Mouse (Mus musculus) liver, postnatal 0 days (tissue): Measurements from ENCODE around the gene Urb1. TPM values are rescaled to one million over a fixed set of nuclear protein-coding genes. Genes with fewer than 3 reads are reported as not detected.

Source experiments
- ATAC-seq: fragments of 200-750 bp; cut with Nextera tagmentation; 2 replicates; pipeline ENCODE4 v1.8.0; 2017; ENCODE audit warnings: mild to moderate bottlenecking, moderate library complexity
- DNase-seq: peaks from one replicate; pipeline ENCODE4 v3.0.0-alpha.2; 2016
- H3K27ac ChIP-seq: fragments of 300-500 bp; sonication (generic); 2 replicates; pipeline ENCODE4 v1.5.1; 2014; ENCODE audit warnings: antibody characterized with exemption, moderate library complexity, mild to moderate bottlenecking, low read depth
- H3K27me3 ChIP-seq: fragments of 300-500 bp; sonication (generic); 2 replicates; pipeline ENCODE4 v1.6.1; 2014; ENCODE audit warnings: low read length, control low read depth, mixed read lengths; ENCODE audit not compliant: insufficient read depth
- H3K36me3 ChIP-seq: fragments of 300-500 bp; sonication (generic); replicated peaks from 2 replicates; pipeline ENCODE4 v1.6.1; 2014; ENCODE audit warnings: mild to moderate bottlenecking, control low read depth, low read length, moderate library complexity, mixed read lengths; ENCODE audit not compliant: insufficient read depth
- H3K4me1 ChIP-seq: fragments of 300-500 bp; sonication (generic); 2 replicates; pipeline ENCODE4 v1.6.1; 2014; ENCODE audit warnings: antibody characterized with exemption, mild to moderate bottlenecking, control low read depth; ENCODE audit not compliant: insufficient read depth
- H3K4me2 ChIP-seq: fragments of 300-500 bp; sonication (generic); 2 replicates; pipeline ENCODE4 v1.6.1; 2014; ENCODE audit warnings: low read depth, mild to moderate bottlenecking, low read length, moderate library complexity, mixed read lengths
- H3K4me3 ChIP-seq: fragments of 300-500 bp; sonication (generic); 2 replicates; pipeline ENCODE4 v1.5.1; 2014; ENCODE audit warnings: low read depth, low read length
- H3K9ac ChIP-seq: fragments of 300-500 bp; sonication (generic); replicated peaks from 2 replicates; pipeline ENCODE4 v1.6.1; 2014; ENCODE audit warnings: mild to moderate bottlenecking, moderate library complexity
- H3K9me3 ChIP-seq: fragments of 300-500 bp; sonication (generic); 2 replicates; pipeline ENCODE4 v1.6.1; 2016; ENCODE audit warnings: mild to moderate bottlenecking, control low read depth, low read length, mixed read lengths
- CTCF ChIP-seq: sonication (generic); IDR thresholded peaks from 2 replicates; pipeline ENCODE4 v1.5.1; 2016; ENCODE audit warnings: antibody characterized with exemption, low read depth
- EP300 ChIP-seq: IDR thresholded peaks from 2 replicates; pipeline ENCODE4 v1.6.1; 2016; ENCODE audit warnings: antibody characterized with exemption, low read depth, mild to moderate bottlenecking
- WGBS: fragments of 180-500 bp; shearing (Covaris S2); extraction: QIAGEN DNeasy Blood & Tissue Kit; methylation state at CpG from one replicate; pipeline ENCODE4 v1.1.7; 2014; ENCODE audit not compliant: insufficient replicate concordance; 5-methylcytosine and 5-hydroxymethylcytosine counted together
- polyA plus RNA-seq: library from polyadenylated mRNA; unstranded; fragments of >200 nt; fragmentation: Nextera tagmentation; extraction: Ambion mirVana; gene quantifications from 2 replicates; pipeline ENCODE4 v1.2.1, GENCODE M21; 2015

Urb1 gene
- polyA plus RNA-seq, 1 experiment from 2014 or later: 1.6 TPM

- TF ChIP-seq CTCF (no peak), EP300 (no peak)
- no peaks in the 10 kb centered on the region for H3K4me1 ChIP-seq
- 85% methylated on average over 15 of the region's 15 CpGs for WGBS
- no peak overlapping the region for H3K27ac ChIP-seq
- no peaks in the 10 kb centered on the region for H3K9me3 ChIP-seq
- ATAC-seq: no peak
- H3K9ac ChIP-seq: no peak overlapping the region
- no peak overlapping the region for H3K4me2 ChIP-seq
- H3K27me3 ChIP-seq: no peaks in the 10 kb centered on the region
- H3K36me3 ChIP-seq: peaks cover 31% of the 10 kb centered on the region
- DNase-seq: no peak
- H3K4me3 ChIP-seq: no peak overlapping the region
Observed at GRCm38 (mm10) chr16:90766919-90767454, 43.2 kb downstream of the Urb1 start.

GRCm38 (mm10) chr16:90765195-90765877 is 44.9 kb downstream of the Urb1 start:
- Histone ChIP-seq H3K4me3 (no peak overlapping the region), H3K27me3 (no peaks in the 10 kb centered on the region), H3K9ac (no peak overlapping the region), H3K4me1 (peaks cover 8% of the 10 kb centered on the region), H3K27ac (no peak overlapping the region), H3K4me2 (no peak overlapping the region), H3K36me3 (peaks cover 34% of the 10 kb centered on the region), H3K9me3 (no peaks in the 10 kb centered on the region)
- 79% methylated on average over 9 of the region's 9 CpGs for WGBS
- TF ChIP-seq CTCF (no peak), EP300 (peak; percentile 42; the same call in 1 of the 2 replicates)
- ATAC-seq (peak; percentile 33), DNase-seq (no peak)

GRCm38 (mm10) chr16:90760515-90760914 is 49.7 kb downstream of the Urb1 start:
- TF ChIP-seq EP300 (0 out of 2 replicates have a peak, but pooled peaks have one; percentile 43), CTCF (no peak)
- peak; percentile 51 for DNase-seq
- H3K27me3 ChIP-seq: no peaks in the 10 kb centered on the region
- H3K9me3 ChIP-seq: no peaks in the 10 kb centered on the region
- WGBS: 33% methylated on average over 4 of the region's 4 CpGs
- peak; percentile 90 for ATAC-seq
- peaks cover 28% of the 10 kb centered on the region for H3K36me3 ChIP-seq
- no peak overlapping the region for H3K4me2 ChIP-seq
- peak overlapping the region; percentile 56 for H3K27ac ChIP-seq
- H3K4me1 ChIP-seq: peaks cover 18% of the 10 kb centered on the region
- H3K9ac ChIP-seq: no peak overlapping the region; the same call in 1 of the 2 replicates
- H3K4me3 ChIP-seq: no peak overlapping the region

- no peak for TF ChIP-seq CTCF
- TF ChIP-seq EP300: no peak
- H3K4me3 ChIP-seq: no peak overlapping the region
- no peaks in the 10 kb centered on the region for H3K9me3 ChIP-seq
- no peak overlapping the region for H3K9ac ChIP-seq
- peaks cover 18% of the 10 kb centered on the region for H3K4me1 ChIP-seq
- no peak overlapping the region; the same call in 1 of the 2 replicates for H3K27ac ChIP-seq
- WGBS: 57% methylated on average over 3 of the region's 3 CpGs
- ATAC-seq: no peak
- no peak overlapping the region for H3K4me2 ChIP-seq
- H3K27me3 ChIP-seq: no peaks in the 10 kb centered on the region
- DNase-seq: no peak
- H3K36me3 ChIP-seq: peaks cover 29% of the 10 kb centered on the region
Observed at GRCm38 (mm10) chr16:90759335-90759734, 50.9 kb downstream of the Urb1 start.

- DNase-seq: no peak
- WGBS: 78% methylated on average over 13 of the region's 13 CpGs
Observed at GRCm38 (mm10) chr16:90753386-90753941, 56.7 kb downstream of the Urb1 start.

GRCm38 (mm10) chr16:90748169-90748568 is 62.0 kb downstream of the Urb1 start:
- Histone ChIP-seq H3K4me2 (no peak overlapping the region), H3K4me1 (peaks cover 7% of the 10 kb centered on the region; the same call in 1 of the 2 replicates), H3K4me3 (no peak overlapping the region), H3K27me3 (no peaks in the 10 kb centered on the region), H3K36me3 (peaks cover 13% of the 10 kb centered on the region), H3K9ac (no peak overlapping the region), H3K27ac (no peak overlapping the region), H3K9me3 (no peaks in the 10 kb centered on the region)
- ATAC-seq: no peak
- DNase-seq: no peak
- WGBS: 76% methylated on average over 7 of the region's 7 CpGs
- TF ChIP-seq CTCF (no peak), EP300 (no peak)

More at GRCm38 (mm10) chr16:90753386-90753941, 56.7 kb downstream of the Urb1 start:
- Histone ChIP-seq H3K9ac (no peak overlapping the region), H3K27ac (no peak overlapping the region), H3K4me3 (no peak overlapping the region), H3K27me3 (no peaks in the 10 kb centered on the region), H3K9me3 (no peaks in the 10 kb centered on the region), H3K4me1 (peaks cover 4% of the 10 kb centered on the region; the same call in 1 of the 2 replicates), H3K36me3 (peaks cover 33% of the 10 kb centered on the region), H3K4me2 (no peak overlapping the region)
- no peak for ATAC-seq
- TF ChIP-seq CTCF: no peak
- TF ChIP-seq EP300: no peak
